Mouse (Mus musculus) embryonic fibroblast, embryonic 13.5 days (primary cell): Measurements from ENCODE around the gene 2300009A05Rik.

Experiments used
- CTCF ChIP-seq: IDR thresholded peaks from 2 replicates; pipeline ENCODE4 v1.5.1; 2011; ENCODE audit warnings: mild to moderate bottlenecking, control low read depth, low read length, moderate library complexity, borderline replicate concordance; ENCODE audit not compliant: insufficient read depth
- POLR2A ChIP-seq: IDR thresholded peaks from 2 replicates; pipeline ENCODE4 v1.6.1; 2011; ENCODE audit warnings: low read depth, mild to moderate bottlenecking, control low read depth, low read length, moderate library complexity

DNA sequence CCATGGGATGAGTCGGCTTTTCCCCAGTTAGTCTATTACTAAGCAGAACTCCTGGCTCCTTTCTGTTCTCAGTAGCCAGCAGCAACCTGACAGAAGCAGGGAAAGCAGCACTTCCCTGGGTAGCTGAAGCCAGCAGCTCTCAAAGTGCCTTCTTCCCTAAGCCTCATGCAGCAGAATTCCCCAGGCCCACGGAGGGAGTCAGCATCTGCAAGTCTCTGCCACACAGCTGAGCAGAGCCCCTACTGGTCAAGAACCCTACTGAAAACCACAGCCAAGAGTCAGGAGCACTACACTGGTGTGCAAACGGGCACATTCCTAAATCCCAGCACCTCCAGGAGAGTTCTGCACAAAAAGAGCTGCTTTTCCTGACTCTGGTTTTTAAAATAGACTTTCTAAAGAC lies 38.6 kb downstream of the 2300009A05Rik start:
- TF ChIP-seq POLR2A: no peak
- TF ChIP-seq CTCF: no peak
